Mouse (Mus musculus) frontal cortex, postnatal 14 days (tissue): Measurements from ENCODE around the gene Myo6.
A peak's percentile ranks its signal among the peaks of the same experiment; 100 is the strongest.
"Not testable (repeated sequence)": the region's sequence is repeated elsewhere in the genome, so short reads cannot be mapped to it uniquely, and the experiment has no call there.

Source experiments
- DNase-seq, 2 experiments: peaks; one replicate each; pipeline ENCODE4 v3.0.0; 2022; ENCODE audit warnings: low spot score in 2 of 2

Gene Myo6

DNA sequence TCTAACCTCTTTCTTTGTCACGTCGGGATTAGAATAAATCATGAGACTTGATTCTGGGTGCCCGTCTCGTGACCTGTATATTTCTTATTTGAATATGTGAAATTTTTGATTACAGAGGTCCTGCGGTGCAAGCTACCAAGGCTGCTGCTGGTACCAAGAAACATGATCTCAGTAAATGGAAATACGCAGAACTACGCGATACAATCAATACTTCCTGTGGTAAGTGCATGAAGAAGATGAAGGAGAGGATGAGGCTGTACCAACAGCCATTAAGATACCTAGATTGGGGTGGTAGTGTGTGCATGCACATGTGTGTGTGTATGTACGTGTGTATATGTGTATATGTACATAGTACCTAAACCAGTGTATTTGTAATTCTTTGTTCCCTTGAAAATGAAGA lies 134.2 kb downstream of the Myo6 start:
- DNase-seq: no peak

- DNase-seq: no peak
Observed at GRCm38 (mm10) chr9:80303518-80303917, 138.7 kb downstream of the Myo6 start.

DNA sequence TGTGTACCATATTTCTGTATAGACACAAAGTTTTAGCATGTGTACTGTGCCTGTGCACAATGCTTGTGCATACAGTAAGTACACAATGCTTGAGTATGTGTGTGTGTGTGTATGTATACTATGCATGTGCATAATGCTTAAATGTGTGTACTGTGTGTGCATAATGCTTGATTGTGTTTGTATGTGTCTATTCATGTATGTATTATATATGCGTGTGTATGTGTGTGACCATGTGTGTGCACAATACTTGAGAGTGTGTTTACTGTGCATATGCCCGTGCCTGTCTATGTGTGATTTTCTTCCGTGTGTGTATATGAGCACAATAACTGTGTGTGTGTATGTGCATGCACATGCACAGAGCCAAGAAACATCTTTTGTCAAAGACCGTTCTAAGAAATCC lies 141.6 kb downstream of the Myo6 start:
- no peak for DNase-seq

GRCm38 (mm10) chr9:80306853-80307252 lies 142.0 kb downstream of the Myo6 start:
- DNase-seq: no peak

DNA sequence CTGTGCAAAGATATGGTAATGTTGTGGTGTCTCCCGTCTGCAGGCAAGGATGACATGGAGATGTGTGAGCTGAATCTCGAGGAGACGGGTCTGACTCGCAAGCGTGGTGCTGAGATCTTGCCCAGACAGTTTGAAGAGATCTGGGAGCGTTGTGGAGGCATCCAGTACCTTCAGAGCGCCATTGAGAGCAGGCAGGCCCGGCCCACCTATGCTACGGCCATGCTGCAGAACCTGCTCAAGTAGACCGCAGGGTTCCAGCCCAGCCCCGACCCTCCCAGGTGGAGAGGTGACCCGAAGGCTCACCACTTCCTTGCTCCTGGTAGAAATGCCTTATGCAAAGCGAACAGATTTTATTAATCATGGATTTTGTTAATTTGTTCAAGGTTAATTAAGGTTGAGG lies 142.8 kb downstream of the Myo6 start:
- DNase-seq: no peak

DNA sequence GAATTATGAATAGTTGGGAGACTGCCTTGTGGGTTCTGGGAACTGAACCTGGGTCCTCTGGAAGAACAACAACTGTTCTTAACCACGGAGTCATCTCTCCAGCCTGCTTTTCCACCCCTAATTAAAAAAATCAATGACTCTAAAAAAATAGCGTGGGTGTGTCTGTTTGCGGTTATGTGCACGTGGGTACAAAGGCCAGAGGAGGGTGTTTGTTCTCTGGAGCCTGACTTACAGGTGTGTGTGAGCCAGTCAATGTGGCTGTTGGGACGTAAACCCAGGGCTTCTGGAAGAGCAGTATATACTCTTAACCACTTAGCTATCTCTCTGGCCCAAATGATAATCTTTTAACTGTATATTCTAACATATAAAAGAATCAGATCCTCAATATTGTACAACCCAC lies 148.8 kb downstream of the Myo6 start:
- no peak for DNase-seq

- no peak for DNase-seq
Observed at GRCm38 (mm10) chr9:80315922-80316321, 151.1 kb downstream of the Myo6 start.

GRCm38 (mm10) chr9:80318027-80318426 lies 153.2 kb downstream of the Myo6 start:
- no peak for DNase-seq

GRCm38 (mm10) chr9:80321051-80321887 lies 156.4 kb downstream of the Myo6 start:
- DNase-seq: not testable (repeated sequence)

- peak; percentile 28 to 41 for DNase-seq
Observed at GRCm38 (mm10) chr9:80332153-80332552, 167.3 kb downstream of the Myo6 start.

GRCm38 (mm10) chr9:80333466-80333865 lies 168.6 kb downstream of the Myo6 start:
- DNase-seq: no peak

- DNase-seq: no peak
Observed at GRCm38 (mm10) chr9:80333998-80334605, 169.3 kb downstream of the Myo6 start.

GRCm38 (mm10) chr9:80335660-80336357 lies 171.0 kb downstream of the Myo6 start:
- no peak for DNase-seq

DNA sequence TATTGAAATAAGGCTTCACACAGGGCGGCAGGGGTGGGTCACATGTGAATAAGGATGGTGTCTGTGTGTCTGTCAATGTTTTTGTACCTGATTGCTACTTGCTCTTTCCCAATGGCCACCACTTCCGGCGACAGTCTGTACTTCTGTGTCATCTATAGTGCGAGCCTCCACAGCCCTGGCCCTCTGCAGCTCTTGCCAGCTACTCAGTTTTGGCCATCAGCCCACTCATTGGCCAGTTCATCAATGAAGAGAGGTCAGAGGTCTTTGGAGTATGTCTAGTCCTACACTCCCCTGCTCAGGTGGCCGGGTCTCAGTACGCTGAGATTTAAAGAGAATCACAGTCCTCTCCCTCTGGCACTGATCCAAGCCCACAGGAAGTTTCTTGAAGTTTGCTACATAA lies 173.2 kb downstream of the Myo6 start:
- DNase-seq: no peak

- DNase-seq: no peak
Observed at GRCm38 (mm10) chr9:80340927-80341326, 176.1 kb downstream of the Myo6 start.

DNA sequence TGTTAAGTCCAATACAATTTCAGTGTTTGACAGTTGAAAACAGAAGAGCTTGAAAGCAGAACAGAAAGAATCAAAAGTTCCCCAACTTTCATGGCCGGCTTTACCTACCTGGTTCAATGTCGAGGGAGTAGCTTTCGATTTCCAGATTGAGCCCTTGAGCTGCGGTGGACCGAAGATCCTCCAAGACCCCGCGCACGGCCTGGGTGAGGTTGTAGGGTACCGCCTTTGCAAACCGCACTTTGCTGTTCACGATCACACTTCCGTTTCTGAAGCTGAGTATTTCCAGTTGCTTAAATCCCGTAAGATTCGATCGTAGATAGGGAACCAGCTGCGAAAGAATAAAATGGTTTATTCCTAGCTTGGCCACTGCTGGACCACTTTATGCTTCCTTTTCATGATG lies 176.9 kb downstream of the Myo6 start:
- no peak for DNase-seq

GRCm38 (mm10) chr9:80342520-80342919 lies 177.7 kb downstream of the Myo6 start:
- DNase-seq: no peak

GRCm38 (mm10) chr9:80344451-80345000 lies 179.7 kb downstream of the Myo6 start:
- DNase-seq: no peak

DNA sequence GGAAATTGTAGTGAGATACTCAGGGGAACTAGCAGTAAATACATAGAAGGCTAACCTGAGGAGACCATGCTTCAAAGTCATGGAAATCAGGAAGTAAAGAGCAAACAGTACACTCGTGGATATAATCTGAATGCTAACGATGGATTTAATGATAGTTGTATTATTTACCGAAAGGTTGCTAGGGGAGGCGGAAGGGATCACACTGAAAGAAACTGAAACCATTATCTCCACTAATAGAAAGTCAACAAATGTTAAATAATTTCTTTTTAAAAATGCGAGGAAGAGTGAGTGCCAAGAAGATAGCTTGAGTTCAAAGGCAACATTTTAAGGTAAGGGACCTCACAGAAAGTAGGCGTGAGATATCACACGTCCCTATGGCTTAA lies 186.5 kb downstream of the Myo6 start:
- no peak for DNase-seq

DNA sequence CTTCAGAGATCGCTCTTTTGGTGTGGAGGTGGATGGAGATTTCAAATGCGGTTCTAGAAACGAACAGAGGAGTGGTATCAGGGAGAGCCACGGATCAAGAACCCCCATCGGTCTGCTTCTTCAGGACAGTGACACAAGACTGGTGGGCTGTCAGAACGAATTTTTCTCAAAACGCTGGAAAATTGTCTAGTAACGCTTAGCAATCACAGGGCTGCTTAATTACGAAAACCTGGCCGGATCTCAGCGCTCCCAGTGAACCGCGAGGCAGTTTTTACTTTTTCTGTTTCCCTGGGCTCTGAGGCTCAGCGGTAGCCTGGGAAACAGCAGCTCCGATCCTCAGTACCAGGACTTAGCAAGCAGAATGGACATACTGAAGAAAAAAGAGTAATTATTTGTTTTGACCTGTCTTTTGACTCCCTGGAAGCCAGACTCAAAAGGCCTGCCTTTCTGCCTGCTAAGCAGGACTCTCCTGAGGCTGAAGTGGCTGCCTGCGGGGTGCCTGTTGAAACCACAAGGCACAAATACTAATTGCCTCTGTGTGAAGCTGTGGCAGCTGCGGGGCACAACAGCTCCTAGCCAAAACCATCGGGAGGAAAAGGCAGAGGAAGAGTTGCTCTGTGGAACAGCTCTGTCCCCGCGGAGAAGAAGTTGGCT lies 187.0 kb downstream of the Myo6 start:
- DNase-seq: no peak

DNA sequence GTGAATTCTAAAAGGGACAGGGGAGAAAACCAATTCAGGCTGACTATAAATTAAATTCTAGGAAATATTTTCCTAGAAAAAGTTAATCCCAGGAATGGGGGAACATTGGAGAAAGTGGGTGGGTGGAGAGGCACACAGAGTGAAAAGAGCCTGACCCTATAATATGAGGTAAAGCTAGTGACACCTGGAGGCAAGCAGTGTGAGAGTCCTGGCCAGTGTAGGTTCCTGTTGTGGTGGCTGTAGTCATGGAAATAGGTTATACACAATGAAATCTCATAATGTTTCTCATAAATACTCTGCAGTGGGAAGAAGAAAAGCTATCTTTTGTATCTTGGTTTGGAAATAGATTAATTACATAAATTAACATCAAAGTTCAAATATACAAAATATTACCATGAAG lies 195.2 kb downstream of the Myo6 start:
- no peak for DNase-seq
